Mouse (Mus musculus) brain, embryonic 18.5 days (tissue): ENCODE data around the gene Gab1.

Source experiments
- DNase-seq: peaks from one replicate; pipeline ENCODE4 v3.0.0-alpha.2; 2012; ENCODE audit warnings: low read depth, low spot score

Gab1 gene

DNA sequence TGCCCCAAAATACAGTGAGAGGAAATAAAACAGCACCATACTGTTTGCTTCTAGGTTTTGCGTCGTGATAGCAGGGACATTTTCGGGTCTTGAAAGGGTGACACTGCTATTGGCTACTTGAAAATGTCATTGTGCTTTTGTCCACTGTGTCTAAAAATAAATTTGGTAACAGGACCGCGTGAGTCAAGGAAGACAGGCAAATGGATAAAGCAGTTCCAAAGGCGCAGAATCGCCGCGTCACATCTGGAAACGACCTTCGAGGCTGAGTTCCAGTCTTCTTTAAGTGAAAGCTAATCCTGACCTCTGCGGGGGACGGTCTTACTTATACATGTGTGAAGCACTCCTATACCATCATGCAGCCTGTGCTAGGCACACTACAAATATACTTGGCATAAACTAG lies 35.0 kb downstream of the Gab1 start:
- no peak for DNase-seq

DNA sequence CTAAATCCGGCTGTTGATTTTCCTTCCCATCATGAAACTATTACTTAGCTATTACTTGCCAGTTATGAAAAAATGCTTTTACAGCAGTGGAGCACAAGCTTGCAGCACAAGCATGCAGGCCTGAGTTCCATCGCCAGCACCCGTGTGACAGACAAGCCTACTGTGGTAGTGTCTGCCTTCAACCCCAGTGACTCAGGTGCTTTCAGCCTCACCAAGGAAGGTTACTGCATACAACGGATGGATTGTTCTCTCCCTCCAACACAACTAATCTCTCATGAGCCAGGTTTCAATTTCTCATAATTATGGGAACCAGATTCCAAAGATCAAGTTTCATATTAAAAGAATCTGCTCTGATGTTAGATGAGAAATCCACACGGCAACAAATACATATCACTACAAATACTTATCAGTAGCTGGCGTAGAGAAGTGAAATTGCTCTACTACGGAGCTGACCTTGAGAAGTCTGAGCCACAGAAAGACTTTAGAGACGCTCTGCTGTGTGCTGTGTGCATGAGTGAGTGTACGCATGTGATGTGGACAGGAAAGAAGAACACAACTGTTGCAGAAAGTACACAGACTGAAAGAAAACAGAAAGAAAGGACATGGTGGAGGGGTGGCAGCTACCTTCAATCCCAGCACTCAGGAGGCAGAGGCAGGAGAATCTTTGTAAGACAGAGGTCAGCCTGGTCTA lies 36.4 kb downstream of the Gab1 start:
- no peak for DNase-seq

DNA sequence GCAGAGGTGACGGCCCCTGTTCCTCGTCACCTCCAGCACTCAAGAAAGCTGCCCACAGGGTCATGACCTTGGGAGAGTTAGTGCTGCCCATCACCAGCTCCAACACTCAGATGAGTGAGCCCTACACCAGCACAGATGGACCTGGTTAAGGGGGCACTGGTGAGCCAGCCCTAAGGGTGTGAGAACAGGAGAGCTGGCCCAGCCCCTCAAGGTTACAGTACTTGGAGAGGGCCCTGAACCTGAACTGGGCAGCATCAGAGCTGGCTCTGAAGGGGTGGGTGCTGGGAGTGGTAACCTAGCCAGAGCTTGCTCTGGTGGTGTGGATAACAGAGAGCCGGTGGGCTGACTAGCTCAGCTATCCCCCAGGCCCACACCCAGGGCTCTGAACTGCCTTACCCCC lies 37.8 kb downstream of the Gab1 start:
- no peak for DNase-seq

DNA sequence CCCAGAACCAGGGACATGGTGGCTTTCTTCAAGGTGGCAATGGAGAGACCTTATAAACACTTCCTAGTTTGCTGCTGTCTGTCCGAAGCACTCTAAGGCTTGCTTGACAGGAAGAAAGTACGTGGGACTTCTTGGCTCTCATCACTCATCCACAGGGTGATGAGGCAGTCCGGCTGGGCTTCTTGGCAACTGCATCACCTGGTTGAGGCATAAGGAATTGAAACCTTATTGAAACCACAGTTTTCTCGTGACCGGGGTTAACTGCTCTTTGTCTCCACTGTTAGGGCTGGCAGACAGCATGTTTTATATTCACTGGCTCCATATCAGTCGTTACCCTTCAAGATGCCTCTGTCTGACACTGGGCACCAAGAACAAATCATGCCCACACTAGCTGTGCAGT lies 40.2 kb downstream of the Gab1 start:
- DNase-seq, result no peak

DNA sequence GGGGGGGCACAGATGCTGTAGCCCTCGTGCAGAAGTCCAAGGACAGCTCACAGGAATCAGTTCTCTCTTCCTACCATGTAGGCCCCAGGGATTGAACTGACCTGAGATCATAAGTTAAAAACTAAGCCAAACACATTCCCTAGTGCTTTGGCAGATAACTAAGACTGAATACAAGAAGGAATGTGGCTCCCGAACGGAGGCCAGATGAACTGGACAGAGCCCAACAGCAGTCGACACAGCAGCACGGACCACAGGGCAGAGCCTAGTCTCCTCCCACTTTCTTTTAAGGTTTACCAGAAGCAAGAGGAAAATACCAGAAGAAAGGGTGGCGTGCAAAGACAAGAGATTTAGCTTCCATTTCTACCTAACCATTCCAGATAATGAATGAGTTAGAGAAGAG lies 42.1 kb downstream of the Gab1 start:
- DNase-seq, result no peak

DNA sequence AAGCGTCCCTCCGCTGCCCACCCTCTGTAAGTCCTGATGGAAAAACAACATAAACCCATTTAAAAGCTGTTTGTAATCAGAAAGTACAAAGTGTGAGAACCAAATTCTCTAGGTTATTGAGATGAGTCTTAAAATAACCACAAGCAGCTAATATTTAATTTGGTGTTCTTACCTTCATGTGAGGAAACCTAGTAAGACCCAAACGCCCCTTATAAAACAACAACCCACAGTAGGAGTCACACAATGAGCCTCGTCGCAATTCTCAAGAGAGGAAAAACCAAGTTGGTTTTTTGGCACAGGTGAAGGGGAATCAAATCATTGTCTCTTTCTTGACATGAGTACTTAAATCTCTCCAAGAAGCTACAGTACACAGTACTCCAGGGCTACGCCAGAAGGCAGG lies 44.9 kb downstream of the Gab1 start:
- no peak for DNase-seq

DNA sequence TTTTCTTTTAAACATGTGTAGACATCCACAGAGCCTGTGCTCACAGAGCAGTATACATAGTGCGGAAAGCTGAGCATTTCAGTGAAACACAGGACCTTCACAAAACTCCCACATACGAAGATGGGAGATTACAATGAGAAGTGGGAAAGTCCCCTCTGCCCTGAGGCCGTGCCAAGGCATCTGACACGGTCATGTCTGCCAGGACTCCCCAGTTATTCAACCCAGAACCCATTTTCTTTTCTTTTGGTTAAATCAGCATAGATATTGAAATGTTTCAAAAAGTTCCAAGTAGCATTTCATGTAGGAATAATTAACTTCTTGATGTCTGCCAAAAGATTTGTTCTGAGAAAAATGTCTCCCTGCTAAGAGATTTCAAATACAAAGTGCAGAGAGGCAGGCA lies 45.9 kb downstream of the Gab1 start:
- DNase-seq, result no peak

DNA sequence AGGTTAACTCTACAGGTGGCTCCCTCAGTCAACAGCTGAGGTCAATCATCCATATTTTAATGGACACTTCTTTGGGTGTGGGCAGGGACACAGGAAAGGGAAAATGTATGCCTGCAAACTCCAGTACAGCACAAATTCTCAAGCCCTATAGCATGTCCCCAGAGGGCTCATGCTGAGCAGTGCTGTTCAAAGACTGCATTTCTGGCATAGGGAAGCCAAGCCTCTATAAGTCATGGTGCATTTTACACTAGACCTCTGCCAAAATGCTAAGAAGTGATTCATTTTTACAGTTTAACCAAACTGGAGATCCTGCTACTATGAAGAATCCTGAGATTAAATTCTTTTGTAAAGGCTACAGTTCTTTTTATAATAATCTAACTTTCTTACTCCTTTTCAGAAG lies 47.8 kb downstream of the Gab1 start:
- no peak for DNase-seq

DNA sequence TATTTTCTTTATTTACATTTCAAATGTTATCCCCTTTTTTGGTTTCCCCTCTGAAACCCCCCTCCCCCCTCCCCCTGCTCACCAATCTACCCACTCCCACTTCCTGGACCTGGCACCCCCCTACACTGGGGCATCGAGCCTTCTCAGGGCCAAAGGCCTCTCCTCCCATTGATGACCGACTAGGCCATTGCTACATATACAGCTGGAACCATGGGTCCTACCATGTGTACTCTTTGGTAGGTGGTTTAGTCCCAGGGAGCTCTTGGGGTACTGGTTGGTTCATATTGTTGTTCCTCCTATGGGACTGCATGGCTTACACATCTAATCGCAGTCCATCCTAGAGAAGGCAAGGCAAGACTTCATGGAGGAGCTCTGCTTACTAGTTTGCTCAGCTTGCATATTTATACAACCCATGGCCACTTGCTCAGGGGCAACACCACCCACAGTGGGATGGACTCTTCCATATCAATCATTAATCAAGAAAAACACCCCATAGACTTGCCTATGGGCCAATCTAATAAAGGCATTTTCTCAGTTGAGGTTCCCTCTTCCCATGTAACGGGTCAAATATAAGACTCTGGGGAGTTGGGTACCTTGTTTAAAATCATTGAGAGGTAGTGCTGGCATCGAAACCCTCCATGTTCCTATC lies 48.3 kb downstream of the Gab1 start:
- DNase-seq, result no peak

DNA sequence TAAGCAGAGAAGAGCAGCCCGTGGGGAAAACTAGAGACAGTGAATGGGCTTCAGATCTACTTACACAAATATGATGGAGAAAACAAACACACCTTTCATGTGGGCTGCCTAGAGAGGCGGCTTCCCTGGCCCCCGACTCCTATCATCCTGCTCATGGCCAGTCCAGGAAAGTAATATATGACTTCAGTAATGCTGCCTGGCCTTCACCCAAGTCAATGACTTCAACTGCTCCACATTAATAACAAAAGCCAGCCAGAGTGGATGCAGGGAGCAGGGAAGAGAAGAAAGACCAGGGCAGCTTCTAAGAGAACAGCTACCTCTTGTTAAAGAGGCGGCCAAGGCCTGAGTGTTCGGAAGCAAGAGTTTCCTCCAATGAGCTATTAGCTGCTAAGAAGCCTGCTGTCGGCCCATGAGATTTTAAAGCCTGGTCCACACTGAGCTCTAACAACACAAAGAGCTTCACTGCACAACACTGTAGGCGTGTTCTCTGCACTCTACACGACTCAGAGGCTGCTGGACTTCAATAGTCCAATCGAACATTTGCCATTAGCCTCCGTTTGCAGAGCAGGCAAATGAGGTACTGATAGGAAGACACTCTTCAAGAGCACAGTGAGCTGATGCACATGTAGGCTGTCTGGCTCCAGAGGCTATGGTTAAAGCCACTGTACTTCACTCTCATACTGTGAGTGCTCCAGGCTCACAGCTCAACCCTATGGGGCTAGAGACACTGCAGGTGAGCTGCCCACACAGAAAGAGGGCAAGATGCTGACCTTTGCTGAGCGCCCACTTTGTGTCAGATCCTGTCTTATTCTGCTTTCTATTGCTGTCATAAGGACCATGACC lies 49.4 kb downstream of the Gab1 start:
- no peak for DNase-seq

DNA sequence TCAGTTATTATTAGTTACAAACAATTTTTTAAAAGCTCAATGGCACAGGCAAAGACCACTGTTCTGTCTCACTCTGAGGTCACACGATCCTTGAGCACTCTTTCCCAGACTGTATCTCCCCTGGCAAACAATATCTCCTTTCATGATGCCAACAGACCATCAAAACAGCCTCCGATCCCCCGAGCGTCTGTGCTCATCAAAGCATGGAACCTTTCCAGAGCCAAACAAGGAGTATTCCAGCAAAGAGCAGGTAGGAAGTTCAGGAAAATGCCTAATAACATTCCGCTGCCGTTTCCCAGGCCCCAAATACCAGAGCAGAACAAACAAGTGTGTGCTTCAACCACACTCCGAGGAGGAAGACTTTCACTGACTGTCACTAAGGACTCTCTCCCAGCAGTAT lies 50.2 kb downstream of the Gab1 start:
- DNase-seq, result no peak

DNA sequence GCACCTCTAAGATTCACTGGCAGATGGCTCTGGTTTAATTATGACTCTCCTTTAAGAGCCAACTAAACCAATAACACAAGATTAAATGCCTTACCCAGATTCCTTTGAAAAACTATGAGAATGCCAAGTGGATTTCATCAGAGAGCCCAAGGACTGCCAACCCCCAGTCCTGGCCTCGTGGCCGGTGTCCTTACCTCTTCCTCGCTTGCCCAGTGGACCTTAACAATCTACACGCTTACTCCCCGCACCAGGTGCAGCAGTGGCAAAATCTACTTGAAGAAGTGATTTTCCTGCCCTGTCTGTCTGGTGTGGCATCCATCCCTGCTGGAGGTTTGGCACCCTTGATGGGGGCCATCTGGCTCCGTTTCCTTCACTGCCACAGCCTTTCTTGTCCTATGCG lies 53.3 kb downstream of the Gab1 start:
- no peak for DNase-seq

DNA sequence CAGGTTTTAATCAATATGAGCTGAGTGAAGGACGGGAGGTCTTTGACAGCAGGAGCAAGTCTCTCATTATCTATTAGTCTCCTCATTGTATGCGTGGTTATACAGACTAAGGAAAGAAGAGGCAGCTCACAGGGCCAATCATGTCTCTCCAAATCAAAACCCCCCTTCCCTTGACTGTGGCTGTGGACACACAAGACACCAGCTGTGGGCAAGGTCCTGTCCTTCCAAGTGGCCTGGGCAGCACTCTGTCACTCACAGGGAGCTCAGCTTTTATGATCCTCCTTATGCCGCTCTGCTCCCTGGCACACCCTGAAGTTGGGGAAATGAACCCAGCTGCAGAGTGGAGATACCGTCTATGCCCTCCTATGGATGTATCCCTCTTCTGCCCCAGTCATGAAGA lies 55.2 kb downstream of the Gab1 start:
- no peak for DNase-seq

DNA sequence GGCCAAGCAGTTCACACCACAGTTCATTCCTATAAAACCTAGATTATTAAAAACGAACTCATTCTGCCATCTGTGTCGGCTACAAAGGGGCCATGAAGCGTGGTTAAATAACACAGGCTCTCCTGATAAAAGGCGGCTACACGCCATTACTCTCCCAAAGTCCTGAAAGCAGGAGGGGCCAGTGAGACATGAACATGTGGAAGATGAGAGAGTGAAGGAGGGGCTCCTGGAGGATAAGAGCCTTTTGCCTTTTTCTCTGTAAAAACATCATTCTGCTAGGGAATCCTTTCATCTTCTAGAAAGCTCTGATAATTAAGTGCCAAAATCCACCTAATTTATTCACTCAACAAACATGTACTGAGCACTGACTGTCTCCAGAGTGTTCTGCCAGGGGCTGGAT lies 55.9 kb downstream of the Gab1 start:
- DNase-seq, result no peak

DNA sequence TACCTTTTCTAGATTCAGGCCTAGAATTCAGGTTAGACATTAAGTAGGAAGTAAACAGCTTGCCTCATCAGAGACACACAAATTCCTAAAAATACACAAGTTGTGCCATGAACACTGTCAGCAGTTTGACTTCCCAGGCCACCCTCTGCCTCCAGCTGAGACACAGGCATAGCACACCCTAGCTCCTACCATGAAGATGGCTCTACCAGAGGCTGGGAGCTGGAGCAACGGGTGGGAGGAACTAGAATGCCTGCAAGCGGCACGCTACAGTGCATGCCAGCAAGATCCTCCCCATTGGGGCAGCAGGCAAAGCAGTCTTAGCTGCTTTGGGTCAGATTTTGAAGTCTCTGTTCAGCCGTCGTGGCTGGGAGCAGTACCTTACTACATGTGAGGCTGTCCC lies 57.1 kb downstream of the Gab1 start:
- DNase-seq, result no peak

DNA sequence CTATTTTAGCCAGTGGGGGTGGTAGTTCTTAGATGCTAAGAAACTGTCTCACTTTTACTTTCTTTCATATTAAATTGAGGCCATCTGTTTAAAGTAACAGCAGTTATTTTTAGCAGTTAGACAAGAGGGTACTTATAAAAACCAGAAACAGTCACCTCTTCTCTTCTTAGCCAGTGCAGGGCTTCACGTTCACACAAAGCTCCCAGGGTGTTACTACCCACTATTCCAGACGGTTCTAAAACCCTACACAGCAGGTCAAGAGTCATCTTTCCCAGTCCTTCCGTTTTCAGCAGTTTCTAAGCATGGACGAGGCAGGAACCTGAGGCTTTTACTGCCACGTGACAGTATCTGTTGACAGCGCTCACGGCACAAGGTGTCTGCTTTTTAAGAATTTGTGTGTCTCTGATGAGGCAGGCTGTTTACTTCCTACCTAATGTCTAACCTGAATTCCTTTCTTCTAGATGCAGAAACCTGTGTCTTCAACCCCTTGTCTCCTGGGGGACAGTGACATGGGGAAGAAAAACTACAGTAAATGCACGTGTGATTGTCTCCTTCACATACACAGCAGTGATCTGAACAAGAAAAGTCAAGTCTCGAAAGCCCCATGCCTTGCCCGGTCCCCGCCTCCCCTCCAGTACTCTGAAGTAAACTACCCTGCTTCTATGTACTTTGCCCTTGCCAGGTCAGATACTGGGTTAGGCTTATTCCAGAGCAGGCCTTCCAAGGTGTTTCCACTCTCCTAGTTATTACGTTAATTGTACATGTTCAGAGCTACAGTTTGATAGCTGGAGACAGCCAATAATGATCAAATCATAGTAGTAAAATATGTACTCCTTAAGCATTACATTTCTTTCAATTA lies 58.7 kb downstream of the Gab1 start:
- DNase-seq, result no peak

DNA sequence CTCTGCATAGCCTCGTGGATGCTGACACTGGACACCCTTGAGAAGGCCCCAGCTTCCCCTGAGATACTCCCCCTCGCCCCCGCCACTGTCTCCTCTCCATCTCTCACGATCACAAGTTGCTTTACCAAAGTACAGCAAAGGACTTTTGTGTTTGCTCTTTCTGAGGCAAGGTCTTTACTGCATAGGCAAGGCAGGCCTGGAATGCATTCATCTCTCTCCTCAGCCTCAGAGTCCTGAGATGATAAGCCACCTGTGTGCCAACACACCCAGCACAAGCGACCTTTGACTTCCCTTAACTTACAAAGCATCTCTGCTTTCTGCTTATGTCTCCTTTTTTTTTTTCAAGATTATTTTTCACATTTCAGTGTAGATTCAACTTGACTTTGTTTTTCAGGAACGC lies 61.3 kb downstream of the Gab1 start:
- DNase-seq, result no peak

DNA sequence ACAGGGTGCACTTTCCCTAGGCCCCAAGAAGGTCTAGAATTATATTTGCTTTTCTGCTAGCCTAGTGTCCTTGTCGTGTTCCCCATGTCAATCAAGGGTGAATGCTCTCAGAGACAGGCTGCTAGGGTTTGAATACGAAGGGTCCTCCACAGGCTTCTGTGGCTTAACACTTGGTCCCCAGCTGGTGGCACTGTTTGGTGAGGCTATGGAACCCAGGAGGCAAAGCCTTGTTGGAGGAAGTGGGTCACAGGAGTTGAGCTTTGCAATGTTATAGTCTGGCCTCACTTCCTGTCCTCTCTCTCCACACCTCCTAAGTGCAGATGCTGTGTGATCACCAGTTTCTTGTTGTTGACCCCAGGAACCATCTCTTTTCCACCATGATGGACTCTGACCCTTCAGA lies 63.3 kb downstream of the Gab1 start:
- no peak for DNase-seq

DNA sequence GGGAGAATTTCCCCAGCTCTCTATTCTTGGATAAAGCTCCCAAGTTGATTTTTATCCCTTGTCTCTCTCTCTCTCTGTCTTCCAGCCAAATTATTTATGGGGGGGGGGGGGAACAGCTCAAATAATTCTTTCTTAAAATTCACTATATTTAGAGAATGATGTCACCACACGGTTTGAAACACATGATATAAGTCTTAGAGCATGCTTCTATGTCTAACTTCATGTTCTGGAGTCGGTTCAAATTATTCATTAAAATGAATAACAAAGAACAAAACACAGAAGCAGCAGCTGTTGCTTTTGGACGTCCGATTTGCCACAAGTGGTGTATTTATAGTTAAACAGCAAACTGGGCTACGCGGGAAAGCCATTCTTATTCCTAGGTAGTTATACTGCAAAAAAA lies 65.1 kb downstream of the Gab1 start:
- DNase-seq, result no peak

DNA sequence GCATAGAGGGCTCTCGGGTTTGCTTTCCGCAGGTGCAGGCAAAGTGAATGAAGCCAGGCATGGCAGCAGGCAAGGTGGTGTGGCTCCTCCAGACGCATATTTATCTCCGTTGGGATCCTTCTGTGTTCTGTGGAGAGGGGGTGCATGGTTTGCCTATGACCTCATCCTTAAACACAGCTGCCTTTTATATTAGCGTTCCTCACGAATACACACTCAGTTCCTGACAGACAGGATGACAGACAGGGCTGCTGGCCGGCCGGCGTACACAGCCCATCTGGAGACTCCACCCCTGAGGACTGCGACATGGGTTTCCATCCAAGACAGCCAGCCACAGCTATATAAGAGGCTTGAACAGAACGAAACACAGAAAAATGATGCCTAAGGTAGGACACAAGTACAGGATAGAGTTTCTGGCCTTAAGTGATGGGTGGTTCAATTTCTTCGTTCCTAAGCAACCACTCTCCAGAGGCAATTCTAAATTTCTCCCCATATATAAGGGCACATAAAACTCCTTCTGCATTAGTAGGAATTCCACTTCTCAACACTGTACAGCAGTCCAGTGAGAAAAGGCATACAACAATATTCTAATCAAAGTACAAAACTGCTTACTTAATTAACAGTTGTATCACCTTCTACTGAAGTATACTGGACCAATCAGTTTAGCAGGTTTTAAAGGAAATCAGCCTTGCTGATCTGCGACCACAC lies 66.1 kb downstream of the Gab1 start:
- no peak for DNase-seq

DNA sequence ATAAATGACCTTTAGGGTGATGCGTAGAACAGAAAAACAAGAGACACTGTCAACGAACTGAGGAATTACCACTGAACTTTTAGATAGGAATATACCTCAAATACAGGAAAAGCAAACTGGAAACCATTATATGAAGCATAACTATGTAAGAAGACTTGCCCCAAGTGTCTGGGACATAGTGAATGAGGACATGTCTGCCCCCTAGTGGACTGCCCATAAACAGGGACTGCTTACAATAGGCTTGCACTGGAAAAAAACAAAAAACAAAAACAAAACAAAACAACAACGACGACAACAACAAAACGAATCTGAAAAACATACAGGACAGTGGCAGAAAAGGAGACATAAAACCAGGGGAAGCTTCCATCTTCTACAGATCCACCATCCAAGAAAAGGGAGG lies 66.9 kb downstream of the Gab1 start:
- no peak for DNase-seq
